Mouse (Mus musculus) telencephalon, adult 2 months (tissue): ENCODE data around the gene Gm5108.

Experiments used
- DNase-seq: peaks from one replicate; pipeline ENCODE4 v3.0.0-alpha.2; 2011; ENCODE audit warnings: low read depth, low spot score

Gene Gm5108

GRCm38 (mm10) chr5:68020870-68021269 is 79.4 kb downstream of the Gm5108 start:
- DNase-seq, result no peak
